Mouse (Mus musculus): ENCODE measurements around the gene Slfn2. TPM values are rescaled to one million over a fixed set of nuclear protein-coding genes. Genes with fewer than 3 reads are reported as not detected.

Gene Slfn2
- total RNA-seq, 2 experiments from 2014 or later = 5.2 to 5.3 TPM

DNA sequence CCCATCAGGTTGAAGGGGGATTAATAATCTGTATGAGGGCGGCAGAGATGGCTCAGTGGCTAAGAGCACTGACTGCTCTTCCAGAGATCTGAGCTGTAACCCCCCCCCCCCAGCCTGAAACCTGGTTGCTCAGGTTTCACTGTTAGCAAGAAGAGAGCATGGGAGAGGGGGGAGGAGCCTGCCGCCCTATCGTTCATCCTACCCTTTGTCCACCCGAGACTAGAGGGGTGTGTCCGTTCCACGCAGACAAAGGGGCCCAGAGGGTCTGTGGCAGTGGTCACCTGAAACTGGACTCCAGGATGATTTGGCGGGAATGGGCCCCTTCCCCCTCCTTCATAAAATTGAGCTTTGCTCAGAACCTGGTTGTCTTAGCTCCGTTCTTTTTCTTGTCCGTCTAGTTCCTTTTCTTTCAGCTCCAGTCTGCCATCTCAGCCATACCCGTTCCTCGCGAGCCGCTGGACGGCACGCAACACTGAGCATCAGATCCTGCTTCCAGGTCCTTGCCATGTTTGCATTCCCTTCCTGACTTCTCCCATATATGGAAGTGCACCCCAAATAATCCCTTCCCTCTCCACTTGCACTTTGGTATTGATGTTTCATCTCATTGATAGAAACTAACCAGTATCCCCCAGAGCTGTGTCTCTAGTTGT lies 5.5 kb downstream of the Slfn2 start:
- no peak for DNase-seq (ENCODE audit: low spot score in 2 of 2)

DNA sequence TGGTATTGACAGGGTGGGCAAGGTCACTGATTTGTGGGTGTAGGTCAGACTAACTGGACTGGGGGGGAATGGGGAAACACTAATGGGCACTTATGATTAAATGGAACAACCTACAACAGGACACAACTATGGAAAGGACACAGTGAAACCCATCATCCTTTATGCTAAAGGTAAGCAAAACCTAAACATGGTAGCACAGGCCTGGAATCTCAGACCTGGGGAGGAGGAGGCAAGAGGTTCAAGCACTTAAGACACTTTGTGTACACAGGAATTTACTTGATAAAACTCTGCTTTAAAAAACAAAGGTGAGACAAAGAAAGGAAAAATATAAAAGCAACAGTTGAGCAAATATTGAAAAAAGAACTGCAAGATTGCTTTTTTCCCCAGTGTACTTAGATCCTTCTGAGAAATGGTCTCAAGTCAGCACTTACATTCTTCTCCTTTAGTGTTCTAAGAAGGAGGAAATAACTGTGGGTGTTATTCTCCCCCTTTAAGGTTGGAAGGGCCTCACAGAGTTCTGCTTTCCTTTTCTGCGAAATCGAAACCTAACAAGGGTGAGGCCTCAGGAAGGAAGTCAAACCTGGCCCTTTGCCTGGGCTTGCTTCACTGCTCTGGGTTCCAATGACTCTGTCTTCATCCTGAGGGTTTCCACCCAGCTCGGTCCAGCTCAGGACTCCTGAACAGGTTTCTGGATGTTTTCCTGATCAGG lies 13.0 kb downstream of the Slfn2 start:
- DNase-seq (ENCODE audit: low spot score in 2 of 2) = no peak

DNA sequence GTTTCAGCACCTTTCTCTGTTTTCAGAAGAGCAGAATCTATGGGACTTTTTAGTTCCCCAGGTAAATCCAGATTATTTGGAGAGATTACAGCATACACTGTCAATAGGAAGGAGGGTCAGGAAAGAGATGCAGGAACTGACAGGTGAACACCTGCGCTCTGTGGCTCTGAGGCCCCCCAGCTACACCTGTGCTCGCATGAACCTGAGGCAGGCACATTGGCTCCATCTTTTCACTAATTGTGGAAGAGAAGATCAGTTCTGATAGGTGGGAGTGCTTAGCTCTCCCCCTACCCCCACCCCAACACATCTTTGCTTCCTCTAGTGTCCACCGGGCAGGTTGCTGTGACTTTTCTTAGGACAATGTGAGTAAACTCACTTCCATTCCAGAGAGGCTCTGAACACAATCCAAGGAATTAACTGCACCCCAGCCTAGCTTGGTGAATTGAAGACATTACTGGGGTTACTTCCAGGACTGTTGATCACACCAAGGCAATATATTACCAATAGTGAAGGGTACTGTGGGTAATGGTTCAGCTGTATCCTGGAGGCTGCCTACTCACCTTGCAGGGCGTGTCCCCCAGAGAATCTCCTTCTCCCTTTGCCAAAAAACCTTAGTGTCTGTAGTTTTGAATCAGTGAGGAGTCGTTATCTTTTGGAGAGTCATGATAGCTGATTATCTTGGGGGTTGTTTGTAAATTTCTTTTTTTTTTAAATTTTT lies 13.7 kb downstream of the Slfn2 start:
- no peak for DNase-seq (ENCODE audit: low spot score in 2 of 2)

DNA sequence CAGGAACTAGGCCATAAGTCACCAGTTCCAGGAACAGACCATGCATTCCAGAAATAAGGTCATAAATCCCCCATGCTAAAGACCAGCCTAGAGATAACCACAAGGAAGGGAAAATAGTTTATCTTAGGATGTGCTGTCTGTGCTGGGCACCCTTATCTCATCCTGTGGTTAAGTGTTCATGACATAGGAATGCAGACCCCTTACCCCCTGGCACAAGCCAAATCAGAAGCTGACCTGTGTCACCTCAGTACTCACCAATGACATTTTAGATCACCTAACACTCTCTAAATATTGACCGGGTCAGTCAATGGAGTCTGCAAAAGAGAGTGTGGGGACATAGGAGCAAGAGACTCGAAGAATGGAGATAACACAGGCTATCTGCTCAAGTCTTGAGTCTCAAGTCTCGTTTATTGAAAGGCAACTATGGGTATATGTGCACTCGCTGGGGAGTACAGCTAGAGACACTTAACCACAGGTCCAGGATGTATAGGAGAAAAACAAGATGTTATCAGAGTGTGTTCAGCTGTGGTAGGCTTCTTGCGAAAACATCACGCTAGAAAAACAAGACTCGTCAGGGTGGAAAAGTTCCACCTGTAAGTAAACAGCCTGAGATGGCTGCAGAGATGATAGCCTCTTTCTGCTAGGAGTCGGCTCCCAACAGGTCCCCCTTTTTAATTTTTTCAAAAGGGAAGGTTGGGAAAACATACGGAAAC lies 14.7 kb downstream of the Slfn2 start:
- no peak for DNase-seq (ENCODE audit: low spot score in 2 of 2)

DNA sequence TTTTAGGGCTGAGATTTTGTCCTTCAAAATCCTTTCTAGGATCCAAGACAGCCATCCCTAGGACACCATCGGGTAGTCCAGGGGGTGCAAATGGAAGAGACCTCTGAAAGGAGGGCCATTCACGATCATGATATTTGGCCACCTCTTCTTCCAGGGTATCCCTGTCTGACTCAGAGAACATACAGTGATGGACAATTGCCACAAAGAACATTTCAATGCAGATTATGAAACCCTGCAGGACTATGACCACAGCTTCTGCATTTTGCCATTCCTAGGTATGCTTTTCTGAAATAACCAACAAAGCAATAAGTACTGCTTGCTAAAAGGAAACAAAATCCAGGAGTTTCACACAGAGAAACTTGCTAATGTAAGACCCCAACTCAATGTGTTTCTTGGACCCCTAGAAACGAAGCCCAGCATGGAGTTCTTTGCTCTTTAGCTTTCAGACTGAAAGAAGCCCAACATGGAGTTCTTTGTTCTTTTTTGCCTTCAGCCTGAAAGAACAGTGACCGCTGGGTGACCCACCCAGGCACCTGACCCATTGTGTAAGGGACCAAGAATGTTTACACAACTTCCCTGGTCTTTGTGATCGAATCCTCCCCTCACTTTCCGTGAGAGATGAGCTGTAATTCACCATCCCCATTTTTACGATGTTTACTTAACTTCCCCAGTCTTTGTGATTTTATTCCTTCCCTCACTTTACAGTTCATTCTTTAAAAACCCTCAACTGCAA lies 18.0 kb downstream of the Slfn2 start:
- no peak for DNase-seq (ENCODE audit: low spot score in 2 of 2)

DNA sequence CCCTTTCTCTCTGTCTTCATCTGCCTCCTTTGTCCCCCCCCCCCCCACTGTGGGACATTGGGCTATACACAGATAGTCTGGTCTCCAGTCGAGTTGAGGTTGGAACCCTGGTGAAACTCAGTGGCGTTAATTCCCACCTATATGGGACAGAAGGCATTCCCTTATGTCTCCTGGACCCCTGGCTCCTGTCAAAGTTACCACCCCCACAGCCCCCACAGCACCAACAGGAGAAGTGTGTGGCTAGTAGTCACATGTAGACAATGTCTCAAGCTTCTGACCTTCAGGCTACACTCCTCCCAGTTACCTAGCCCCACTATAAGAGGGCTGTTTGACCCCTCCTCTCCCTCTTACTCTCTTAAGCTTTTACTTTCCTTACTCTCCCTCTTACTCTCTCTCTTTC lies 19.2 kb downstream of the Slfn2 start:
- DNase-seq (ENCODE audit: low spot score in 2 of 2) = no peak

DNA sequence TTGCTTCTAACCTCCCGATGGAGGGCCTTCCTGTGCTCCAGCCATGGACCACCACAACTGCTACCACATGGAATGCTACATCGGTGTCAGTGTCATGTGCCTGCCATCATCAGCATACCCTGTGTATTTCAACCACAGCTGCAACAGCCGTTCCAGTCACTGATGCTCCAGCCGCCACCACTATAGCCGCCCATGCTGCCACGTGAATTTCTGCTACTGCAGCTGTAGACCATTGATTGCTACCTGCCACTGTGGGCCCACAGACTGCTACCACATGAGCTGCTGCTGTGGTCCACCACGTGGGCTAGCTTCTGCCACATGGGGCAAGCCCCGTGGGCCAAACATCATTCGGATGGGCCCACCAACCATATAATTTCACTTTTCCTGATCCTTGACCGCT lies 19.8 kb downstream of the Slfn2 start:
- DNase-seq (ENCODE audit: low spot score in 2 of 2) = no peak

DNA sequence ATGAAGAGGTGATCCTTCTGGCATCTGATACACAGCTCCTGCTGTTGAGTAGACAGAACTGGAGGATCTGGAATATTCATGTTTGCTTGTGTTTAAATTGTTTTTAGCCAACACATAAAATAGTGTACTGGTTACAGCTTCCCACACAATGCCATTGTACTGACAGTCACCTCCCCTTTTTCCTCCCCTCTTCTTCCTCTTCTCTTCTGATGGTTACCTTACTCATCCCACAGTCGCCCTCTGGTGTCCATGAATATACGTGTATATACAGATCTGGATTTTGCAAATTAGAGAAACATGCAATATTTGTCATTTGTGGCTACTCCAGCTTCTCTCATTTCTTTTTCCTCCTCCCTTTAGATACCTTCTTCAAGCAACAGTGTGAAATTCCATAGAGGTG lies 50.2 kb downstream of the Slfn2 start:
- no peak for DNase-seq (ENCODE audit: low spot score in 2 of 2)

DNA sequence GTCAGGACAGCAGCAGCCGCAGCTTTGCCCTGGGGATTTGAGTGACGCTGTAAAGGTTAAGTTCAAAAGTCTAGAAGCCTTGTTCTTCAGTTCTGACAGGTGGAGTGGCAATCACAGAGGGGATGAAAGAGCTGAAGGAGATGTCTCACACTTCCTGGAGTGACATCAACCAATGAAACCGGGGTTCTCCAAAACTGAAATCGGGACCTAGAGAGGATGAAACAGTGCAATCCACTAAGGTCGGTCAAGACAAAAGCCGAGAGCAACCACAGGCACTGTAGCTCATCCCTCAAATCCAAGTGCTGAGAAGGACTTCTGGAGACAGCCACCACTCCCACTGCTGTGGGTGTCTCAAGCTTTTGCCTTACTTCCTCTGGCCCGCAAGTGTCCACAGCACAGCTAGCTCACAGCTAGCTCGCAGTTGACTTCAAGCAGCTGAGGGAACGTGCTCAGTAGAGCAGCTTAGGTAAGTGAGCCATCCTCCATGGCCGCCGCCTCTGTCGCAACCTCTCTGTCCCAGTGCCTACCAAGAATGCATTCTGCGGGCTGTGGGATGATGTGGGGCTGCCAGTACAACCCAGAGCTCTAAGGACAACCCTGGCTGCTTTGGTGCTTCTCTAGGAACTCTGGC lies 51.8 kb downstream of the Slfn2 start, which contains the start of gene Slfn1:
Gene Slfn1, plus strand, starts transcription at position 253 of the 631 bp plus-strand sequence.
- no peak for DNase-seq (ENCODE audit: low spot score in 2 of 2)

DNA sequence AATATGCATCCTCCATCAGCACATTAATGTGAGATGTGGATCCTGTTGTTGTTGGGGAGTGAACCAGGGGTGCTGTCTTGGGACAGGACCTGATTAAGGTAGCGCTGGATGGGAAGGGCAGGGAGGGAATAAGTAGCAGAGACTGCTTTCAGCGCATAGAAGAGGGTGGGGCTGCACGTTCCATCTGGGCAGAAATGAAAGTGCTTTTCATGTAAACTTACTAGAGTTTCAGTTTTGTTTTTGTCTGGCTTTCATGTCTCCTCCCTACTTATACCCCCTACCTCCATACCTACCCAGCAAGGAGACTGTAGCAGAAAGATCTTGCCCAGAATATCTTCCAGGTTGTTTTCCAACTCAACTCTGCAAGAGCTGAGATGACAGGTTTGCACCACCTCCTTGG lies 53.1 kb downstream of the Slfn2 start:
- DNase-seq (ENCODE audit: low spot score in 2 of 2) = no peak

Small RNA genes lying within 50 kb of the gene (microRNA-seq; reads per million reads assigned to microRNA genes)
- gene Gm27598 = not detected

Other genes with a start within 250 kb of the Slfn2 start
- 10 to 100 TPM; 10.6 to 12.0 TPM for gene Rffl, start 193.9 kb upstream of the Slfn2 start, total RNA-seq (2021)
- 10 to 100 TPM; 16.4 to 16.8 TPM for gene Rad51d, start 174.5 kb upstream of the Slfn2 start, total RNA-seq (2021)
- gene Fndc8, start 173.0 kb upstream of the Slfn2 start, total RNA-seq (2021) = under 1 TPM; 0.23 to 0.25 TPM
- gene Nle1, start 156.7 kb upstream of the Slfn2 start, total RNA-seq (2021) = 10 to 100 TPM; 30.7 to 33.4 TPM
- 10 to 100 TPM; 14.9 to 15.5 TPM for gene Unc45b, start 154.6 kb upstream of the Slfn2 start, total RNA-seq (2021)
- gene Slfn5, start 113.8 kb upstream of the Slfn2 start, total RNA-seq (2021) = 10 to 100 TPM; 25.0 to 25.4 TPM
- 10 to 100 TPM; 15.7 to 18.1 TPM for gene Slfn9, start 73.3 kb upstream of the Slfn2 start, total RNA-seq (2021)
- gene Slfn8, start 44.3 kb upstream of the Slfn2 start, total RNA-seq (2021) = 1 to 10 TPM in 1 of 2 experiments, under 1 TPM in 1; 0.84 to 1.3 TPM
- under 1 TPM; 0.25 to 0.54 TPM for gene Slfn1, start 51.7 kb downstream of the Slfn2 start, total RNA-seq (2021)
- gene Slfn4, start 110.1 kb downstream of the Slfn2 start, total RNA-seq (2021) = under 1 TPM; 0.31 to 0.59 TPM
- gene Slfn3, start 126.2 kb downstream of the Slfn2 start, total RNA-seq (2021) = 1 to 10 TPM; 3.8 to 4.8 TPM
- 1 to 10 TPM; 1.9 to 3.7 TPM for gene Slfn14, start 221.6 kb downstream of the Slfn2 start, total RNA-seq (2021)
- 100 to 1,000 TPM; 105 to 121 TPM for gene Ap2b1, start 233.9 kb downstream of the Slfn2 start, total RNA-seq (2021)
- gene Pex12, start 237.5 kb downstream of the Slfn2 start, total RNA-seq (2021) = 10 to 100 TPM; 17.6 to 20.0 TPM